Mouse (Mus musculus) 3134 (cell line): ENCODE measurements around the gene Glra4.
A peak's percentile ranks its signal among the peaks of the same experiment; 100 is the strongest.
"Not testable (repeated sequence)": the region's sequence is repeated elsewhere in the genome, so short reads cannot be mapped to it uniquely, and the experiment has no call there.

Source experiments
- DNase-seq: peaks from one replicate; pipeline ENCODE4 v3.0.0-alpha.2; 2011; ENCODE audit warnings: low spot score; ENCODE audit not compliant: insufficient read length; ENCODE audit errors: extremely low read depth

Glra4 gene

DNA sequence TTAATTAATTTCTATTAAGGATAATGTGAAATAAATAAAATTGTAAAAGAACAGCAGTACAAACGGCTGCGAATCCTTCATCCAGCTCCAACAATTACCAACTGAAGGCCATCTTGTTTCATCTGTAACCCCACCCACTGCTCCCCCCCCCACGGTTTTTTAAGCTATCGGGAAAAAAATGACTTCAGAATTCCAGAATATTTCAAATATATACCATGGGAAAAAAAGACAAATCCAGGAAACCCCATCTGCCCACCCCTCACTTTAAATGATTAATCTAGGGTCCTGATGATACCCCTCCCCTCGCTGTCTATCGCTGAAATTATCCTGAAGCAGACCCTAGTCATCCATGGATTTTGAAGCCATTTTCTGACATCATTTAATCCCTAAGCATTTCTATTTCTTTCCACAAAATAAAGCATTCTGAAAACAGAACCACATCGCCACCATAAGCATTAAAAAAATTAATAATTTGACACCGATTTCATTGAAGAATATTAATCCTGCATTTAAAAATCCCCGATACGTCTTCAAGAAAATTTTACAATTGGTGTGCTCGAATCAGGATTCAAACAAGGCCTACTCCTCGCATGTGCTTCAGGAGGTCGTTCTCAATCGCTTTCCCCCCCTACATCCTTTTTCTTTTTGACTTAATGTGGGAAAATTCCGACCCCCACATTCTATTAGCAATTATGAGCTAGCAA is 39.7 kb downstream of the Glra4 start:
- DNase-seq: peak; percentile 28

DNA sequence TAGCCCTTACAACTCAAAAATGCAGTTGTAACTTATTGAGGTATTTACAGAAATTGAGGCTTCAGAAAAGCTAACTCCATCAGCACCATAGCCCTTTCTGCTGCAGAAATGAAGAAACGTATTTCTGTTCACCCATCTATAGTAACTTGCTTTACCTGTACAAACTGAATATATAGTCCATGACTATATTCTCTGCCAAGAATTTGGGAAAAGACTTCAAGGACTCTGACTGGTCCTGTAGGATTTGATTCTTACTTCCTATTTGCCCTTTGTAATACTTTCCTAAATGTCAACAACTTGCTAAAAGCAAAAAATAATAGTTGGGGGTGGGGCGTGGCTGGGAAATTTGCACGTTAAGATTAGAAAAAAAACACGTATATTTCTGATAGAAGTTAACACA is 47.9 kb downstream of the Glra4 start:
- no peak for DNase-seq

DNA sequence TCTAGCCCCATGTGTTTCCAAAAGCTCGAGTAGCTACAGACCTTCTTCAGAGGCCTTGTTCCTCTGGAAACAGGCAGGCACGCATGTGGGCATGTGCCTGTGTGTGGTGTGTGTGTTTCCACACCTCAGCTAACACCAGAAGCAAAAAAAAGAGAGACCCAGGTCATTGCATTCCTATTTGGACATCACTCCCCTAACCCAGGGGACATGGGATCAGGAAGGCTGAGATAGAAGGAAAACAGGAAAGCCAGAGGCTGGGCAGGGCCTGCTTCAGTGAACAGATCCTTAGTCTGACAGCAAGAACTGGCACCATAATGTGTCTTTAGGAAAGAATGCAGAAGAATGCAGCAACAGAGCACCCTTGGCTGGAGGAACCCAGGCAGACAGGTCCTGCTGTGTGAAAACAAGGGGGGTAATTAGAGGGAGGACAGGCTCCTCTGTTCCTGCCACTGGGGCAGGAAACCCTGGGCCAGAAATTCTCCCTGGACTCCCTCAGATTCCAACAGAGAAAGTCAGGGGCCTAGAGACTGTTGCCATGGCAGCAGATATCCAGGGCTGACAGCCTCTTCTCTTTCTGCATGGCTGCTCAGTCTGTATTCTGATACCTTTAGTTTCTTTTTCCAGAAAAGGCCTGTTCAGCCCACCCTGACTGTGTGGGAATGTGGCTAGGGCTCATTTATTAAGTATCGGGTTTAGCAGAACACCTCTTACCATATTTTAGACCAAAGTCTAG is 65.0 kb downstream of the Glra4 start:
- not testable (repeated sequence) for DNase-seq

- no peak for DNase-seq
These were observed 71.2 kb downstream of the Glra4 start for GRCm38 (mm10) chrX:136708782-136709181.

GRCm38 (mm10) chrX:136708168-136708681 is 71.7 kb downstream of the Glra4 start:
- DNase-seq: no peak
